Mouse (Mus musculus): ENCODE measurements at regions not wholly inside any gene's neighbourhood (a gene's known extent, or its start where the extent isn't known, plus 50 kb on each side); places are given as distances from the start of the nearest gene placed in this dataset.
"Not testable (repeated sequence)": the region's sequence is repeated elsewhere in the genome, so short reads cannot be mapped to it uniquely, and the experiment has no call there.

DNA sequence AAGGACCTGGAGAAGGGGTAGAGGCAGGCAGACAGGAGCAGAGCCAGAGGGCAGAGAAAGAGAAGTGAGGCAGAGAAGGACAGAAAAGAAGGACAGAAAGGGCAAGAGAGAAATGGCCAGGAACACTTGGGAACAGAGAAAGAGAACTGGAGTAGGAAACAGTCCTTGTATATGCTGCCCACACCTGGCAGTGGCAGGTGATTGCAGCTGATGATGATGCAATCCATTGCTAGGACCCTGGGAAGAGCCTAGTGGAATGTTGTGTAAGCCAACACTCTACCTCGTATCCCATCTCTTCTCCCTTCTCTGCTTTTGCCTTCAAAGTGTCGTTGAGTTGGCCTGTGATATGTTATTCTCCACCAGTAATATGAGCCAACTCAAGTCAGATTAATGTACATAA lies 1195.9 kb downstream of the 9330182O14Rik start:
- ATAC-seq (ENCODE audit: insufficient number of reproducible peaks, low FRiP score, low TSS enrichment, low read depth) (no peak), DNase-seq (ENCODE audit: low spot score) (no peak)
- no peaks in the 10 kb centered on the region for H3K36me3 ChIP-seq (ENCODE audit: control insufficient read depth, insufficient read depth, low read length)
- H3K4me1 ChIP-seq (ENCODE audit: control insufficient read depth, insufficient read depth, low read length): no peaks in the 10 kb centered on the region
- 40% methylated on average over 2 of the region's 2 CpGs for WGBS
- H3K27ac ChIP-seq (replicated peaks; ENCODE audit: low read depth, low read length): no peak overlapping the region
- H3K4me3 ChIP-seq (ENCODE audit: low read depth, low read length): no peak overlapping the region
- no peak overlapping the region for H3K4me2 ChIP-seq (ENCODE audit: low read depth, severe bottlenecking)
- no peaks in the 10 kb centered on the region for H3K9me3 ChIP-seq (ENCODE audit: control insufficient read depth, low read length)
- H3K9ac ChIP-seq (ENCODE audit: low read length): no peak overlapping the region
- no peaks in the 10 kb centered on the region for H3K27me3 ChIP-seq (ENCODE audit: control insufficient read depth, insufficient read depth, low read length)

DNA sequence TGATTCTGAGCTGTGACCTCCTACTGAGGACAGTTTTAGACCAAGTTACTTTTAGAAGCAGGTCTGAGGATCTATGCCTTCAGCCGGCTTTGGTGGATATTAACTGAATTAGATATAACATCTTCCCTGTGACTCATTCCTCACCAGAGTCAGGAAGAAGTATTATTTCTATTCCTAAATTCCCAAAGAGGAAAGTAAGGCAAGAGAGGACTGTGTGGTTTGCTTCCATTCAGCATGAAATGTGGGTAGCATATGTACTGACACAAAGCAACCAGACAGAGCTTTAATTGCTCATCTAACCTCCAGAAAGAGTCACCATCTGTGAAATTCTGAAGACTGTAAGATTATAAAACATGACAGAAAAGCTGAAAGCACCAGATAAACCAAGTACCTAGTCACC lies 1198.3 kb downstream of the 9330182O14Rik start:
- no peak for ATAC-seq (ENCODE audit: insufficient number of reproducible peaks, low FRiP score, low TSS enrichment, low read depth)
- H3K4me1 ChIP-seq (ENCODE audit: control insufficient read depth, insufficient read depth, low read length): no peaks in the 10 kb centered on the region
- no peak for DNase-seq (ENCODE audit: low spot score)
- H3K27ac ChIP-seq (replicated peaks; ENCODE audit: low read depth, low read length): no peak overlapping the region
- H3K9ac ChIP-seq (ENCODE audit: low read length): no peak overlapping the region
- no peak overlapping the region for H3K4me3 ChIP-seq (ENCODE audit: low read depth, low read length)
- H3K9me3 ChIP-seq (ENCODE audit: control insufficient read depth, low read length): no peaks in the 10 kb centered on the region
- WGBS: 95% methylated on average over 1 of the region's 1 CpGs
- no peaks in the 10 kb centered on the region for H3K27me3 ChIP-seq (ENCODE audit: control insufficient read depth, insufficient read depth, low read length)
- no peak overlapping the region for H3K4me2 ChIP-seq (ENCODE audit: low read depth, severe bottlenecking)
- H3K36me3 ChIP-seq (ENCODE audit: control insufficient read depth, insufficient read depth, low read length): no peaks in the 10 kb centered on the region

DNA sequence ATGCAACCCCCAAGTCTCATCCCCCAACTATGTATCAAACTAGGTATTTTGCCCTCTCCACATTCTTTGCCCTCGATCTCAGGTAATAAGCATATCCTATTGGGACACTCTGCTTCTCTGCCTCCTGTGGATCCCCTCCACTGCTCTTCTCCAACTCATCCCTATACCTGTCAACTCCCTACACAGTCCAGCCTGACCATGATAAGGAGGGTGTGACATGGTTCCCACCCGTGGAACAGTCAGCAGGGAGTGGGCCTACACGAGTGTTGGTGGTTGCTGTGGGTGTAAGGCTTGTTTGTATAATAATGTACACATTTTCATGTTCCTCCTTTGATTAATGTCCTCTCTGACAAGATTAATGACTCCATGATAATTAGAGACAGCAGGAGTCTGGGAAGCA lies 1199.0 kb downstream of the 9330182O14Rik start:
- Histone ChIP-seq H3K4me2 (ENCODE audit: low read depth, severe bottlenecking) (no peak overlapping the region), H3K27me3 (ENCODE audit: control insufficient read depth, insufficient read depth, low read length) (no peaks in the 10 kb centered on the region), H3K27ac (replicated peaks; ENCODE audit: low read depth, low read length) (no peak overlapping the region), H3K36me3 (ENCODE audit: control insufficient read depth, insufficient read depth, low read length) (no peaks in the 10 kb centered on the region), H3K4me3 (ENCODE audit: low read depth, low read length) (no peak overlapping the region), H3K4me1 (ENCODE audit: control insufficient read depth, insufficient read depth, low read length) (no peaks in the 10 kb centered on the region), H3K9me3 (ENCODE audit: control insufficient read depth, low read length) (no peaks in the 10 kb centered on the region), H3K9ac (ENCODE audit: low read length) (no peak overlapping the region)
- 81% methylated on average over 3 of the region's 3 CpGs for WGBS
- no peak for DNase-seq (ENCODE audit: low spot score)
- no peak for ATAC-seq (ENCODE audit: insufficient number of reproducible peaks, low FRiP score, low TSS enrichment, low read depth)

DNA sequence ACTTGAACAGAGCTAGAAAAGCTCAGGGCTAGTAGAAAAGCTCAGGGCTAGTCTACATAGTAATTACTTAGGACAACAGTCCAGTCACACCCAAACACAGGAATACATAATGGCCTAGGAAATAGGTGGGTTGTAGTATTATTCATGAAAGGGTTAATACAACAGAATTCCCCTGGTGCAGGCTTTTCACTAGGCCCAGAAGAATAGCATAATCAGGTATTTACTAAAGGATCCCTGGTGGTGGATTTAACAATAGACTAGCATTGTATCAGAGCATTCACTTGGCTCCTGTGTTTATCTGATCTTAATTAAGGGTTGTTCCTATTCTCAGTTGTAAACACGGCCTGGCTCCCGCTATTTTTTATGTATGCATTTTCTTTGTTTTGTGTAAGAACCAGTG lies 1206.5 kb downstream of the 9330182O14Rik start:
- H3K4me1 ChIP-seq (ENCODE audit: control insufficient read depth, insufficient read depth, low read length); H3K36me3 ChIP-seq (ENCODE audit: control insufficient read depth, insufficient read depth, low read length); H3K4me3 ChIP-seq (ENCODE audit: low read depth, low read length); H3K9ac ChIP-seq (ENCODE audit: low read length); H3K4me2 ChIP-seq (ENCODE audit: low read depth, severe bottlenecking); H3K27me3 ChIP-seq (ENCODE audit: control insufficient read depth, insufficient read depth, low read length); H3K27ac ChIP-seq (replicated peaks; ENCODE audit: low read depth, low read length); ATAC-seq (ENCODE audit: insufficient number of reproducible peaks, low FRiP score, low TSS enrichment, low read depth); H3K9me3 ChIP-seq (ENCODE audit: control insufficient read depth, low read length); DNase-seq (ENCODE audit: low spot score): not testable (repeated sequence)
- 86% methylated on average over 2 of the region's 2 CpGs for WGBS

DNA sequence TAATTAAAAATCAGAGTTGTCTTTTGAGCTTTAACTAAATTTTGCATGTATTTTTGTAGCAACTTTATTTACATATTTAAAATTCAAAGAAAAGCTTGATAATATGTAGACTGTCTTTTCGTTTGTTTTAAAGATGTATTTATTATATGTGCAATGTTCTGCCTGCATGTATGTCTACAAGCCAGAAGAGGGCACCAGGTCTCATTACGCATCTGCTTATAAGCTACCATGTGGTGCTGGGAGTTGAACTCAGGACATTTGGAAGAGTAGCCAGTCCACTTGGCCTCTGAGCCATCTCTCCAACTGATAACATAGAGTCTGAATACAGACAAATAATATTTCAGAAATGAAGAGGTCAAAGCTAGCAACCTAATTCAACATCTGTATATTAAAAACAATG lies 1211.4 kb downstream of the 9330182O14Rik start:
- Histone ChIP-seq H3K27me3 (ENCODE audit: control insufficient read depth, insufficient read depth, low read length) (no peaks in the 10 kb centered on the region), H3K9me3 (ENCODE audit: control insufficient read depth, low read length) (no peaks in the 10 kb centered on the region), H3K4me3 (ENCODE audit: low read depth, low read length) (no peak overlapping the region), H3K4me1 (ENCODE audit: control insufficient read depth, insufficient read depth, low read length) (no peaks in the 10 kb centered on the region), H3K4me2 (ENCODE audit: low read depth, severe bottlenecking) (no peak overlapping the region), H3K27ac (replicated peaks; ENCODE audit: low read depth, low read length) (no peak overlapping the region), H3K9ac (ENCODE audit: low read length) (no peak overlapping the region), H3K36me3 (ENCODE audit: control insufficient read depth, insufficient read depth, low read length) (no peaks in the 10 kb centered on the region)
- 87% methylated on average over 2 of the region's 2 CpGs for WGBS
- DNase-seq (ENCODE audit: low spot score) (no peak), ATAC-seq (ENCODE audit: insufficient number of reproducible peaks, low FRiP score, low TSS enrichment, low read depth) (no peak)

DNA sequence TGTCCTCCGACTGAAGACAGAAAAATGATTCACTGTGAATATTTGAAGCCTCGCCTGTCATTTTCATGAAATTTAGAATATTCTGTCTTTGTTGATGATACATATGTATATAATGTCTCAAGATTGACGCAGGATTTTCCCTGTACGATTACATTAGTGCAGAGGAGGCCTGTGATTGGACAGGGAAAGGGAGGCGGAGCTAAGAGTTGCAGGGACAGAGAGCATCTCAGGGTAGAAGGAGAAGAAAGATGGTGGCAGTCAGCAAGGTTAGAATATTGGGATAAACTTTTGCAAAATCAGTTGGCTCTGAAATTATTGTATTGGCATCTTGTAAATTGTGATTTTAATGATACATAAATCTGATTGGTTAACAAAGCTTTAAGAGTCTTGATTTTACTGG lies 1213.1 kb downstream of the 9330182O14Rik start:
- Histone ChIP-seq H3K4me1 (ENCODE audit: control insufficient read depth, insufficient read depth, low read length) (no peaks in the 10 kb centered on the region), H3K36me3 (ENCODE audit: control insufficient read depth, insufficient read depth, low read length) (no peaks in the 10 kb centered on the region), H3K9ac (ENCODE audit: low read length) (no peak overlapping the region), H3K4me2 (ENCODE audit: low read depth, severe bottlenecking) (no peak overlapping the region), H3K9me3 (ENCODE audit: control insufficient read depth, low read length) (no peaks in the 10 kb centered on the region), H3K27me3 (ENCODE audit: control insufficient read depth, insufficient read depth, low read length) (no peaks in the 10 kb centered on the region), H3K4me3 (ENCODE audit: low read depth, low read length) (no peak overlapping the region), H3K27ac (replicated peaks; ENCODE audit: low read depth, low read length) (no peak overlapping the region)
- WGBS: 93% methylated on average over 5 of the region's 5 CpGs
- ATAC-seq (ENCODE audit: insufficient number of reproducible peaks, low FRiP score, low TSS enrichment, low read depth): no peak
- no peak for DNase-seq (ENCODE audit: low spot score)

DNA sequence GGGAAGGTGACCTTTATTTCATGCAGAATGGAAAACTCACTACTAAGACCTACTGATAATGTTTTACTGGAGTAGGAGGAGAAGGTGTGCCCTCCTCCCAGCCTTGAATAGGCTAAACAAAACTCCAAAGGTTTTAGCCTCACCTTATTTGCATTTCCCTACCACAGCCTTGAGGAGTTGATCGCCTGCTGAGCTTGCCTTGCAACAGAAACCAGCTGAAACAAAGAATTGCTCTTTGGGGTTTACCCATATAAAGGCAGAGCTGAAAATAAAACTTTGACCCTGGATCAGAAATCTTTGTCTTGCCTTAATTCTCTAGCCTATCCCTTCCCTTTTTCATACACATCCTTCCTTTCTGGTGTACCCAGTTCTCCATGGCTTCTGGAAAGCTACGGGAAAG lies 1218.0 kb downstream of the 9330182O14Rik start:
- WGBS: 46% methylated on average over 1 of the region's 2 CpGs
- no peaks in the 10 kb centered on the region for H3K36me3 ChIP-seq (ENCODE audit: control insufficient read depth, insufficient read depth, low read length)
- no peaks in the 10 kb centered on the region for H3K27me3 ChIP-seq (ENCODE audit: control insufficient read depth, insufficient read depth, low read length)
- H3K27ac ChIP-seq (replicated peaks; ENCODE audit: low read depth, low read length): no peak overlapping the region
- no peak overlapping the region for H3K4me2 ChIP-seq (ENCODE audit: low read depth, severe bottlenecking)
- no peaks in the 10 kb centered on the region for H3K4me1 ChIP-seq (ENCODE audit: control insufficient read depth, insufficient read depth, low read length)
- DNase-seq (ENCODE audit: low spot score) (no peak), ATAC-seq (ENCODE audit: insufficient number of reproducible peaks, low FRiP score, low TSS enrichment, low read depth) (no peak)
- no peak overlapping the region for H3K4me3 ChIP-seq (ENCODE audit: low read depth, low read length)
- H3K9ac ChIP-seq (ENCODE audit: low read length): no peak overlapping the region
- H3K9me3 ChIP-seq (ENCODE audit: control insufficient read depth, low read length): no peaks in the 10 kb centered on the region

DNA sequence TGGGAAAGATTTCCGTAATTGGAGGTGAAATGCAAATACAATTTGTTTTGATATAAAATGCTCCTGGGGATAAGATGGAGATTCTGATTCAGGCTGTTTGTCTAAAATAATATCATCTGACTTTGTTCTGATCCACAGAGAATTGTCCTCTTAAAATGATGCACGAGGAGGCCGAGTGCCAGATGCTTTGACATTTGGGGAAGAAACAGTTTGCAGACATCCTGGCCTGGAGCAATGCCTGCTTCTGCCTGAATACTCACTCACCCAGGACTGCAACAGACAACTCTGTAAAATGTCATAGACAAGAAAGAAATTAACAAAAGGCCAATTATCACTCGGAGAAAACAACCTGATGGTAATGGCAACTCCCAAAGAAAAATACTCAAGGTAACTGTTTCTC lies 1225.1 kb downstream of the 9330182O14Rik start:
- H3K4me1 ChIP-seq (ENCODE audit: control insufficient read depth, insufficient read depth, low read length): no peaks in the 10 kb centered on the region
- H3K4me3 ChIP-seq (ENCODE audit: low read depth, low read length): no peak overlapping the region
- ATAC-seq (ENCODE audit: insufficient number of reproducible peaks, low FRiP score, low TSS enrichment, low read depth): no peak
- 93% methylated on average over 4 of the region's 4 CpGs for WGBS
- H3K4me2 ChIP-seq (ENCODE audit: low read depth, severe bottlenecking): no peak overlapping the region
- no peak overlapping the region for H3K27ac ChIP-seq (replicated peaks; ENCODE audit: low read depth, low read length)
- H3K36me3 ChIP-seq (ENCODE audit: control insufficient read depth, insufficient read depth, low read length): no peaks in the 10 kb centered on the region
- H3K9ac ChIP-seq (ENCODE audit: low read length): no peak overlapping the region
- no peaks in the 10 kb centered on the region for H3K9me3 ChIP-seq (ENCODE audit: control insufficient read depth, low read length)
- no peak for DNase-seq (ENCODE audit: low spot score)
- H3K27me3 ChIP-seq (ENCODE audit: control insufficient read depth, insufficient read depth, low read length): no peaks in the 10 kb centered on the region

DNA sequence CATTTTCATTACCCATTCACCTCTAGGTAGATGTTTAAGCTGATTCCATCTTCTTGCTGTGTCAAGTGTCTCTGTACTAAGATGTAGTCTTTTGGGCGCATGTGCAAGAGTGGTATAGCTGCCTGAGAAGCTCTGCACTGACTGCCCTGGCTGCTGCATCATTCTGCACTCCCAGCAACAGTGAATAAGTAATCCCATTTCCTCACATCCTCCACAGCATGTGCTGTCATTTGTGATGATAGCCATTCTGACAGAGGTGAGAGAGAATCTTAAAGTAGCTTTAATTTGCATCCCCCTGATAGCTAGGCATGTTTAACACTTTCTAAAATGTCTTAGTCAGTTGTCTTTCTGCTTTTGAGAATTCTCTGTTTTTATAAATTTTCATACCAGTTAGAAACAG lies 1240.5 kb downstream of the 9330182O14Rik start:
- no peak for DNase-seq (ENCODE audit: low spot score)
- Histone ChIP-seq H3K9ac (ENCODE audit: low read length) (no peak overlapping the region), H3K9me3 (ENCODE audit: control insufficient read depth, low read length) (no peaks in the 10 kb centered on the region), H3K4me2 (ENCODE audit: low read depth, severe bottlenecking) (no peak overlapping the region), H3K27ac (replicated peaks; ENCODE audit: low read depth, low read length) (no peak overlapping the region), H3K4me1 (ENCODE audit: control insufficient read depth, insufficient read depth, low read length) (no peaks in the 10 kb centered on the region), H3K36me3 (ENCODE audit: control insufficient read depth, insufficient read depth, low read length) (no peaks in the 10 kb centered on the region), H3K4me3 (ENCODE audit: low read depth, low read length) (no peak overlapping the region), H3K27me3 (ENCODE audit: control insufficient read depth, insufficient read depth, low read length) (no peaks in the 10 kb centered on the region)
- 83% methylated on average over 1 of the region's 1 CpGs for WGBS
- ATAC-seq (ENCODE audit: insufficient number of reproducible peaks, low FRiP score, low TSS enrichment, low read depth): no peak
